Mouse (Mus musculus): ENCODE measurements at regions not wholly inside any gene's neighbourhood (a gene's known extent, or its start where the extent isn't known, plus 50 kb on each side); places are given as distances from the start of the nearest gene placed in this dataset.

DNA sequence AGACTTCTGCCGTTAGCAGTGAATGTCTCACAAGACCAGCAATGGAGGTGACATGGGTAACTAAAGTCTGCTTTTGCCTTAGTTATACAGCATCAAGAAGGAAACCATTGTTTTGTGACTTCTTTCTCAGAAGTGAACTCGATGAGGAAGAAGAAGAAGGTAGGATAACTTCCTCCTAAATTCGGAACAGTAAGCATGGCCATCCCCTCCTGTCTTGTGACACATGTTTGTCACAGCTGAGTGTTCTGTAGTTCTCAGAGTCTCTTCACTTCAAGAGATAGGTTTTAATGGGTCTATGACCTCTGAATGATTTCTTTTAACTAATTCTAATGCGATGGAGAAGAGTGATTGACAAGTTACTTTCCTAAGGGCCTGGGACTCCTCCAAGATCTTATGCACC is 79.3 kb upstream of the Zeb2 start:
- 60% methylated on average over 4 of the region's 4 CpGs for WGBS (ENCODE audit: insufficient replicate concordance)
- Histone ChIP-seq H3K4me1 (replicated peaks) (no peaks in the 10 kb centered on the region; the same call in 1 of the 2 replicates), H3K36me3 (replicated peaks) (no peaks in the 10 kb centered on the region), H3K4me3 (replicated peaks) (no peak overlapping the region), H3K4me2 (no peak overlapping the region), H3K27ac (replicated peaks) (no peak overlapping the region), H3K27me3 (no peaks in the 10 kb centered on the region), H3K9me3 (replicated peaks) (no peaks in the 10 kb centered on the region), H3K9ac (no peak overlapping the region)
- no peak for ATAC-seq (ENCODE audit: insufficient read depth)

GRCm38 (mm10) chr2:45194335-45194734 is 77.1 kb upstream of the Zeb2 start:
- no peak overlapping the region for H3K4me2 ChIP-seq
- WGBS (ENCODE audit: insufficient replicate concordance): 66% methylated on average over 7 of the region's 7 CpGs
- no peak overlapping the region for H3K27ac ChIP-seq (replicated peaks)

DNA sequence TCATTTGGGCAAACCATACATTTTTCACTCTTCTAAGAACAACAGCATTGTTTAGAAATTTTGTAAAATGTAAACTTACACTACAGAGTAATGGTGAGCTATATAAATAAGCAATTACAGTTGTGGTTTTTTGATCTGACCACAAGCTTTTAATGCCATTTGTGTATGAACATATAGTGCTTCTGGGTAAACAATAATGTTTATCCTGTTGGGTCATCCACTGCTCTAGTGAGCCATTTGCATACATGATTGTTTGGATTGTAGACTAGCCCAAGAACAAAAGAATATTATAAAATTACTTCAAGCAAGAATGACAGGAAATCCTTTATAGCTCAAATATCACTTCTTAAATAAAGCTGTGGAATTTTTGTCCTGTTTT is 68.4 kb upstream of the Zeb2 start:
- H3K27me3 ChIP-seq: no peaks in the 10 kb centered on the region
- no peaks in the 10 kb centered on the region for H3K36me3 ChIP-seq (replicated peaks)
- peak overlapping the region; percentile 48; the same call in 1 of the 2 replicates for H3K27ac ChIP-seq (replicated peaks)
- ATAC-seq (ENCODE audit: insufficient read depth): no peak
- peaks cover 29% of the 10 kb centered on the region for H3K4me1 ChIP-seq (replicated peaks)
- H3K9me3 ChIP-seq (replicated peaks): no peaks in the 10 kb centered on the region
- no peak overlapping the region for H3K9ac ChIP-seq
- no peak overlapping the region for H3K4me2 ChIP-seq
- no peak overlapping the region for H3K4me3 ChIP-seq (replicated peaks)

More at GRCm38 (mm10) chr2:45194335-45194734, 77.1 kb upstream of the Zeb2 start:
- H3K4me3 ChIP-seq (replicated peaks): no peak overlapping the region
- H3K4me1 ChIP-seq (replicated peaks): no peaks in the 10 kb centered on the region; the same call in 1 of the 2 replicates
- no peak overlapping the region for H3K9ac ChIP-seq
- no peaks in the 10 kb centered on the region for H3K36me3 ChIP-seq (replicated peaks)
- H3K9me3 ChIP-seq (replicated peaks): no peaks in the 10 kb centered on the region
- H3K27me3 ChIP-seq: no peaks in the 10 kb centered on the region
- no peak for ATAC-seq (ENCODE audit: insufficient read depth)

- Histone ChIP-seq H3K4me1 (replicated peaks) (peaks cover 29% of the 10 kb centered on the region), H3K4me2 (peak overlapping the region; percentile 60), H3K36me3 (replicated peaks) (no peaks in the 10 kb centered on the region), H3K9ac (no peak overlapping the region), H3K4me3 (replicated peaks) (no peak overlapping the region; the same call in 1 of the 2 replicates), H3K27ac (replicated peaks) (peak overlapping the region; percentile 48), H3K9me3 (replicated peaks) (no peaks in the 10 kb centered on the region), H3K27me3 (no peaks in the 10 kb centered on the region)
- 8% methylated on average over 18 of the region's 18 CpGs for WGBS (ENCODE audit: insufficient replicate concordance)
- ATAC-seq (ENCODE audit: insufficient read depth): 0 out of 2 replicates have a peak, but pooled peaks have one; percentile 36
Measured at GRCm38 (mm10) chr2:45184704-45185620, 67.8 kb upstream of the Zeb2 start.

DNA sequence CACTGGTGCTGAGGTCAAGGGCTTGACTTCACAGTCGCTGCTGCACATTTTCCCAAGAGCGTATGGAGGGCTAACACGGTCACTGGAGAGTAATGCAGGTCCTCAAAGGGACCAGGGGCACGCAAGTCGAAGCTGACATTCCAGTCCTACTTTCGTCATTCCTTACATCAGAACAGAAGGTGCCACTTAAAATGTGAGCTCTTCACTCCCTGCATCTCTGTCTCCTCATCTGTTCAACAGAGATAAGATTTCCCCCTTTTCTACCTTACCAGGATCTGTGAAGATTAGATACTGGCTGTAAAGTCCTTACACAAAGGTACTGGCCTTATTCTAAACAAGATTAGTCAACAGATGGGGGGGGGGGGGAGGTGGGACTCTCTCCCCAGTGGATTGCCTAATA is 67.0 kb upstream of the Zeb2 start:
- H3K36me3 ChIP-seq (replicated peaks): no peaks in the 10 kb centered on the region
- ATAC-seq (ENCODE audit: insufficient read depth): peak; percentile 86
- H3K9me3 ChIP-seq (replicated peaks): no peaks in the 10 kb centered on the region
- 22% methylated on average over 6 of the region's 6 CpGs for WGBS (ENCODE audit: insufficient replicate concordance)
- H3K4me3 ChIP-seq (replicated peaks): no peak overlapping the region
- no peak overlapping the region for H3K27ac ChIP-seq (replicated peaks)
- H3K9ac ChIP-seq: no peak overlapping the region
- H3K4me2 ChIP-seq: peak overlapping the region; percentile 60
- H3K27me3 ChIP-seq: no peaks in the 10 kb centered on the region
- H3K4me1 ChIP-seq (replicated peaks): peaks cover 29% of the 10 kb centered on the region

- Histone ChIP-seq H3K4me3 (replicated peaks) (no peak overlapping the region), H3K4me2 (no peak overlapping the region), H3K27ac (replicated peaks) (no peak overlapping the region), H3K27me3 (no peaks in the 10 kb centered on the region), H3K9ac (no peak overlapping the region), H3K36me3 (replicated peaks) (no peaks in the 10 kb centered on the region), H3K4me1 (replicated peaks) (peaks cover 29% of the 10 kb centered on the region), H3K9me3 (replicated peaks) (no peaks in the 10 kb centered on the region)
- 64% methylated on average over 1 of the region's 1 CpGs for WGBS (ENCODE audit: insufficient replicate concordance)
- no peak for ATAC-seq (ENCODE audit: insufficient read depth)
Measured at GRCm38 (mm10) chr2:45182876-45183275, 65.7 kb upstream of the Zeb2 start.

DNA sequence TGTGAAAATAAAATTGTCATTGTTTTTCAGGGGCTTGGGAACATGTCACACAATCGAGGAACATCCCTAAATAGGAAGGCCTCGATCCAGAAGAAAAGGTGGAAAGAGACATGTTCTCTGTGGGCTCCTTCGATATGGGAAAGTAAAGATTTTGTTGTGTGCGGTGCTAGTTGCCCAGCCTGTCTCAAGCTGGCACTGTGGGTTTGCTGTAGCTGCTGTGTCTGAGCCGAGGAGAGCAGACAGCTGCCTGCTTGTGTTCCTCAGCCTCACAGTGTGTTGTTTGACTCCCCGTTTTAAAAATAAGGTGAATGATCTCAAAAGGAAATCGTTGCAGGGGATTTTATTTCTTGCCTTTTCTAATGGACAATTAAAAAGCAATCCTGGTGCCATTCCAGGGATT is 64.4 kb upstream of the Zeb2 start:
- Histone ChIP-seq H3K4me3 (replicated peaks) (no peak overlapping the region), H3K4me1 (replicated peaks) (peaks cover 29% of the 10 kb centered on the region), H3K9ac (no peak overlapping the region), H3K4me2 (no peak overlapping the region), H3K36me3 (replicated peaks) (no peaks in the 10 kb centered on the region), H3K9me3 (replicated peaks) (no peaks in the 10 kb centered on the region), H3K27me3 (no peaks in the 10 kb centered on the region), H3K27ac (replicated peaks) (no peak overlapping the region)
- ATAC-seq (ENCODE audit: insufficient read depth): no peak
- WGBS (ENCODE audit: insufficient replicate concordance): 61% methylated on average over 7 of the region's 7 CpGs

GRCm38 (mm10) chr2:45178849-45179453 is 61.8 kb upstream of the Zeb2 start:
- Histone ChIP-seq H3K4me2 (no peak overlapping the region), H3K9me3 (replicated peaks) (no peaks in the 10 kb centered on the region), H3K27ac (replicated peaks) (no peak overlapping the region), H3K9ac (no peak overlapping the region), H3K27me3 (no peaks in the 10 kb centered on the region), H3K4me3 (replicated peaks) (no peak overlapping the region), H3K4me1 (replicated peaks) (peaks cover 10% of the 10 kb centered on the region), H3K36me3 (replicated peaks) (no peaks in the 10 kb centered on the region)
- no peak for ATAC-seq (ENCODE audit: insufficient read depth)
- WGBS (ENCODE audit: insufficient replicate concordance): 79% methylated on average over 1 of the region's 1 CpGs

DNA sequence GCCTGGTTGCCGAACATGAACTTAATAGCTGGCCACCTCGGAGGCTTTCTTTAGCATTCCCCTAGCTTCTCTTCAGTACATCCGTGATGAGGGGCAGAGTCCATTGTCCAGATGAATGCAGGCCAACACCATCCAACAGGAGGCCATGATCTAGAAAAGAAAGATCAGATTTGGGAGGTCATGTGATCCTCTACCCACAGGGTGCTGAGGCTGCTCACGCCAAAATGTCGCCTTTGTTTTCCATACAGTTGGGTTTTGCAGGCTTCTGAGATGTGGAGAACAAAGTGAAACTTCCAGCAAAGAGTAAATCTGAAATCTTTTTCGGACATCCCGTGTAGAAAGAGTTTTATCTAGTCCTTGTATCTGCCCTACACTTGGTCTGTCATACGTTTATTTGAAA is 55.2 kb upstream of the Zeb2 start:
- Histone ChIP-seq H3K27me3 (no peaks in the 10 kb centered on the region), H3K36me3 (replicated peaks) (no peaks in the 10 kb centered on the region), H3K9me3 (replicated peaks) (no peaks in the 10 kb centered on the region), H3K9ac (no peak overlapping the region), H3K4me3 (replicated peaks) (peak overlapping the region; percentile 20; the same call in 1 of the 2 replicates), H3K4me1 (replicated peaks) (peaks cover 30% of the 10 kb centered on the region), H3K4me2 (peak overlapping the region; percentile 65), H3K27ac (replicated peaks) (peak overlapping the region; percentile 68; the same call in 1 of the 2 replicates)
- 47% methylated on average over 8 of the region's 8 CpGs for WGBS (ENCODE audit: insufficient replicate concordance)
- ATAC-seq (ENCODE audit: insufficient read depth): no peak

DNA sequence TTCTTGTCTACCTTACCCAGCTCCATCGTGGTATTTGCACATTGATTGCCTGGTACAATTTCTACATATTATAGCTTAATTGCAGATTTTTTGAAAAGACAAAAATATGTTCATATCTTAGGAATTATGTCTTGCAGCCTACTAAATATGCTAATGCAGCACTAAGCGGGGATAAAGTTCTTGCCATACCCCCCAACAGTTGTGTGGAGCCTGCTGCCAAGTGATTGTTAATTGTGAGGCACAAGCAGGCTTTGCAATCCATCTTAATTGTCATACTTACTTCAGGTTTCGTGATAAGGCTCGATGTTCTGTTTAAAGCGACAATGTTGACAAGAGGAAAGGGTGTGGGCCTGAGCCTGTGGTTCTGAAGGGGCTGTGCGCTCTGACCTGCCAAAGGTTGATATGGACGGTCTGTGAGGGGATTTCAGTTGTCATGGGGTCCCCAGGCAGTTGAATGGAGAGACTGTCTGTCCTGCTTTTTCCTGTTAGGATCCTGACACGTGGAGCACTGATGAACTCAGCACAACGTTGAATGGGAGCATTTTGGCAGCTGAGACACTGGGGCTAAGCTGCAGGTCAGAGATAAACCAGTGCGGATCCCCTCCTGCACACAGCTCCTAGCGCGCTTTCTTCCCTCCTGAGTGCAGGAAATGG is 54.5 kb upstream of the Zeb2 start:
- Histone ChIP-seq H3K4me2 (peak overlapping the region; percentile 65), H3K27me3 (no peaks in the 10 kb centered on the region), H3K36me3 (replicated peaks) (no peaks in the 10 kb centered on the region), H3K9me3 (replicated peaks) (no peaks in the 10 kb centered on the region), H3K9ac (no peak overlapping the region), H3K4me1 (replicated peaks) (peaks cover 30% of the 10 kb centered on the region), H3K27ac (replicated peaks) (peak overlapping the region; percentile 68), H3K4me3 (replicated peaks) (peak overlapping the region; percentile 20; the same call in 1 of the 2 replicates)
- peak; percentile 94 for ATAC-seq (ENCODE audit: insufficient read depth)
- 13% methylated on average over 12 of the region's 12 CpGs for WGBS (ENCODE audit: insufficient replicate concordance)

GRCm38 (mm10) chr2:45170272-45170671 is 53.1 kb upstream of the Zeb2 start:
- H3K4me2 ChIP-seq: 0 out of 2 replicates have a peak overlapping the region, but pooled peaks have one; percentile 1
- no peak overlapping the region for H3K27ac ChIP-seq (replicated peaks)
- H3K4me1 ChIP-seq (replicated peaks): peaks cover 30% of the 10 kb centered on the region
- H3K27me3 ChIP-seq: no peaks in the 10 kb centered on the region
- no peaks in the 10 kb centered on the region for H3K36me3 ChIP-seq (replicated peaks)
- WGBS (ENCODE audit: insufficient replicate concordance): 48% methylated on average over 3 of the region's 3 CpGs
- H3K4me3 ChIP-seq (replicated peaks): no peak overlapping the region
- H3K9me3 ChIP-seq (replicated peaks): no peaks in the 10 kb centered on the region
- no peak overlapping the region for H3K9ac ChIP-seq
- no peak for ATAC-seq (ENCODE audit: insufficient read depth)

Data from liver, embryonic 15.5 days (tissue).